Mouse (Mus musculus): ENCODE results near the gene Id3.

- TF ChIP-seq GATA1 (IDR thresholded peaks at IDR 0.05; ENCODE audit: low read length) (no peak), TAL1 (IDR thresholded peaks at IDR 0.05; ENCODE audit: low read length) (no peak)
Measured at GRCm38 (mm10) chr4:136140327-136141250, 2.7 kb upstream of the Id3 start.
